In the genomic region with DNA sequence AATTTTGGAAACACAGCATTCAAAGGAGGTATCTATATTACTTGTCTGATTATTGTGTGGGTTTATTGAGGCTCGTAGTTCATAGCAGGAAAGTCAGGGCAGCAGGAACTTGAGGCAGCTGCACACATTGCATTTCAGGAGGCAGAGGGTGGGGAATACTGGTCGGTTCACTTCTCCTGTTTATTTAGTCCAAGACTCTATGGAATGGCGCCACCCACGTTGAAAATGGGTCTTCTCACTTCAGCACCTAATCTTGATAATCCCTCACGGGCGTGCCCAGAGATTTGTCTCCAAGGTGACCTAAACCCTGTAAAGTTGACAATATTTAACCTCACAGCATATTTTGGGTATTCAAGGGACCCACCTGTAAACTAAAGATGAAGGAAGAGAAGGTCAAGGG, we compare ENCODE assay signal across 28 mouse cellular contexts. TPM values are rescaled to one million over a fixed set of nuclear protein-coding genes. Genes with fewer than 3 reads are reported as not detected.
DNase-seq lines count a peak whose midpoint lies in the region; ATAC-seq lines count a peak whose summit lies in the region.
"Had no signal": no experiment of that assay in that cellular context is flagged by ENCODE, and none has a peak within 500 bp of the region (broad histone marks: within the 10 kb centered on the region; RNA-seq: fewer than 3 reads in every experiment).

No protein-coding gene starts in this region.

- no peak overlapping the region for H3K4me2 ChIP-seq in kidney, embryonic 16.5 days (replicated peaks; ENCODE audit: low read depth, low read length)
- H3K4me2 ChIP-seq: embryonic facial prominence, embryonic 12.5 days; forebrain, embryonic 13.5 days; heart, embryonic 13.5 days; hindbrain, embryonic 13.5 days; limb, embryonic 15.5 days; liver, embryonic 15.5 days; neural tube, embryonic 13.5 days had no signal

- ATAC-seq in kidney, embryonic 16.5 days (ENCODE audit: low FRiP score, low TSS enrichment): no peak
- ATAC-seq: forebrain, embryonic 13.5 days; inflammation-experienced regulatory T-cells, adult 6 months; midbrain, embryonic 16.5 days had no signal

- H3K36me3 ChIP-seq in kidney, embryonic 16.5 days (ENCODE audit: insufficient read depth, low read length): no peaks in the 10 kb centered on the region
- H3K36me3 ChIP-seq: embryonic facial prominence, embryonic 12.5 days; hindbrain, embryonic 13.5 days; limb, embryonic 15.5 days; liver, embryonic 15.5 days; neural tube, embryonic 13.5 days had no signal

- no peak overlapping the region for H3K4me3 ChIP-seq in kidney, embryonic 16.5 days (ENCODE audit: low read length)
- H3K4me3 ChIP-seq: embryonic facial prominence, embryonic 12.5 days; forebrain, embryonic 13.5 days; heart, embryonic 13.5 days; hindbrain, embryonic 13.5 days; limb, embryonic 15.5 days; liver, embryonic 15.5 days; myocyte; neural tube, embryonic 13.5 days had no signal

- intact Hi-C loops in heart, postnatal 25 days (cut with DNase I): no loop called here

- peak; percentile 48 for DNase-seq in kidney, adult 11 months
- peak; percentile 24 for DNase-seq in ZHBTc4 (ENCODE audit: low read depth, low spot score)
- DNase-seq in kidney, adult 9 months: peak; percentile 31
- peak; percentile 7 to 33 for DNase-seq in kidney, postnatal 4 days
- DNase-seq in heart, postnatal 25 days (ENCODE audit: low spot score): no peak
- DNase-seq in gastrocnemius, adult 18-20 months (ENCODE audit: low spot score): no peak
- DNase-seq: adrenal gland, adult 2 months; cerebellum, adult 11 months; cerebellum, adult 9-11 months; gastrocnemius, postnatal 10 days; heart, postnatal 14 days; layer of hippocampus, adult 9-11 months; left cerebral cortex, postnatal 4 days; retina, postnatal 1 day; thymus, postnatal 14 days had no signal

- no peak overlapping the region for H3K9ac ChIP-seq in kidney, embryonic 16.5 days (replicated peaks; ENCODE audit: low read length)
- H3K9ac ChIP-seq: embryonic facial prominence, embryonic 12.5 days; forebrain, embryonic 13.5 days; heart, embryonic 13.5 days; hindbrain, embryonic 13.5 days; limb, embryonic 15.5 days; liver, embryonic 15.5 days; neural tube, embryonic 13.5 days had no signal

- H3K4me1 ChIP-seq in kidney, embryonic 16.5 days (ENCODE audit: insufficient read depth, low read length): no peaks in the 10 kb centered on the region
- H3K4me1 ChIP-seq: embryonic facial prominence, embryonic 12.5 days; heart, embryonic 13.5 days; hindbrain, embryonic 13.5 days; limb, embryonic 15.5 days; liver, embryonic 15.5 days; neural tube, embryonic 13.5 days had no signal

- H3K27ac ChIP-seq in kidney, embryonic 16.5 days (ENCODE audit: low read length): no peak overlapping the region
- H3K27ac ChIP-seq: embryonic facial prominence, embryonic 12.5 days; forebrain, embryonic 13.5 days; heart, embryonic 13.5 days; hindbrain, embryonic 13.5 days; limb, embryonic 15.5 days; liver, embryonic 15.5 days; macrophage; neural tube, embryonic 13.5 days had no signal

- no peaks in the 10 kb centered on the region for H3K27me3 ChIP-seq in kidney, embryonic 16.5 days (ENCODE audit: insufficient read depth, low read length)
- H3K27me3 ChIP-seq: embryonic facial prominence, embryonic 12.5 days; forebrain, embryonic 13.5 days; heart, embryonic 13.5 days; hindbrain, embryonic 13.5 days; limb, embryonic 15.5 days; liver, embryonic 15.5 days; neural tube, embryonic 13.5 days had no signal

- H3K9me3 ChIP-seq in kidney, embryonic 16.5 days (ENCODE audit: low read length): no peaks in the 10 kb centered on the region
- H3K9me3 ChIP-seq: embryonic facial prominence, embryonic 12.5 days; forebrain, embryonic 13.5 days; heart, embryonic 13.5 days; hindbrain, embryonic 13.5 days; limb, embryonic 15.5 days; liver, embryonic 15.5 days; neural tube, embryonic 13.5 days had no signal

- 61% methylated on average over 6 of the region's 6 CpGs for WGBS in kidney, embryonic 16.5 days

RNA-seq across cellular contexts. Expression of a gene that starts 31.0 kb away (rescaled TPM):
- polyA plus RNA-seq in kidney, embryonic 16.5 days (2015; fragmentation: Nextera tagmentation; extraction: Ambion mirVana): 1.5 and 1.7 TPM in 2 replicates
- 10 to 100 TPM; 52.9 to 63.3 TPM for total RNA-seq in heart, postnatal 25 days (2021)
- 1 to 10 TPM; 1.1 to 1.2 TPM for total RNA-seq in gastrocnemius, adult 18-20 months (2021)
- total RNA-seq: granulocyte monocyte progenitor cell, adult 5-6 weeks had no signal

Comparison
In these comparisons a context has a peak if more than half of its experiments do, and no peak if none do; other contexts are left out.
1. DNase-seq: peak in kidney, adult 11 months (single experiment), ZHBTc4 (single experiment), kidney, adult 9 months (single experiment) and kidney, postnatal 4 days (2 of 2); none in heart, postnatal 25 days (single experiment) and gastrocnemius, adult 18-20 months (single experiment).
2. RNA of a gene that starts 31.0 kb away (total RNA-seq): 52.9 to 63.3 TPM in heart, postnatal 25 days; 1.1 to 1.2 TPM in gastrocnemius, adult 18-20 months; every median in the first group is over 10 times any median in the second.